Mouse (Mus musculus): ENCODE measurements around the gene Lrcol1. TPM values are rescaled to one million over a fixed set of nuclear protein-coding genes. Genes with fewer than 3 reads are reported as not detected.
A peak's percentile ranks its signal among the peaks of the same experiment; 100 is the strongest.

Lrcol1 gene
- total RNA-seq, 2 experiments from 2014 or later, result not detected

- DNase-seq, result no peak
- intact Hi-C loops (cut with DNase I), result loop anchor here (2.0 kb wide), 1 partner anchor 44 kb away; no protein-coding TSS in a partner anchor
Observed at GRCm38 (mm10) chr5:110384491-110384890, 40.0 kb downstream of the Lrcol1 start.

- DNase-seq, result no peak
- intact Hi-C loops (cut with DNase I), result loop anchor here (2.0 kb wide), 1 partner anchor 44 kb away; no protein-coding TSS in a partner anchor
Observed at GRCm38 (mm10) chr5:110385263-110385662, 40.7 kb downstream of the Lrcol1 start.

GRCm38 (mm10) chr5:110386371-110387330 is 42.1 kb downstream of the Lrcol1 start:
- peak; percentile 29 to 49 for DNase-seq
- intact Hi-C loops (cut with DNase I), result no loop called here

- no peak for DNase-seq
- intact Hi-C loops (cut with DNase I), result no loop called here
Observed at GRCm38 (mm10) chr5:110387332-110387731, 42.8 kb downstream of the Lrcol1 start.

GRCm38 (mm10) chr5:110390631-110391030 is 46.1 kb downstream of the Lrcol1 start:
- no peak for DNase-seq
- intact Hi-C loops (cut with DNase I), result no loop called here

GRCm38 (mm10) chr5:110392727-110393126 is 48.2 kb downstream of the Lrcol1 start:
- intact Hi-C loops (cut with DNase I), result no loop called here
- DNase-seq, result no peak

GRCm38 (mm10) chr5:110395006-110395661 is 50.6 kb downstream of the Lrcol1 start:
- no peak for DNase-seq
- intact Hi-C loops (cut with DNase I), result no loop called here

GRCm38 (mm10) chr5:110401101-110401500 is 56.6 kb downstream of the Lrcol1 start:
- intact Hi-C loops (cut with DNase I), result no loop called here
- DNase-seq, result no peak

GRCm38 (mm10) chr5:110402557-110402956 is 58.0 kb downstream of the Lrcol1 start:
- intact Hi-C loops (cut with DNase I), result no loop called here
- no peak for DNase-seq

GRCm38 (mm10) chr5:110403931-110404330 is 59.4 kb downstream of the Lrcol1 start:
- intact Hi-C loops (cut with DNase I), result no loop called here
- DNase-seq, result no peak

Other genes starting within 250 kb of the Lrcol1 start
- not detected for gene Plcxd1, start 244.8 kb upstream of the Lrcol1 start, total RNA-seq (2021)
- gene Gtpbp6, start 236.5 kb upstream of the Lrcol1 start, total RNA-seq (2021), result 10 to 100 TPM; 13.6 to 14.3 TPM
- gene Zfp605, start 234.6 kb upstream of the Lrcol1 start, total RNA-seq (2021), result 1 to 10 TPM; 3.0 to 3.2 TPM
- gene Chfr, start 208.9 kb upstream of the Lrcol1 start, total RNA-seq (2021), result 10 to 100 TPM; 12.3 to 14.1 TPM
- gene Golga3, start 168.0 kb upstream of the Lrcol1 start, total RNA-seq (2021), result 10 to 100 TPM; 36.4 to 39.9 TPM
- gene Ankle2, start 113.7 kb upstream of the Lrcol1 start, total RNA-seq (2021), result 10 to 100 TPM; 22.3 to 24.8 TPM
- 10 to 100 TPM; 23.1 to 27.3 TPM for gene Pgam5, start 74.8 kb upstream of the Lrcol1 start, total RNA-seq (2021)
- 10 to 100 TPM; 31.8 to 48.6 TPM for gene Pxmp2, start 58.5 kb upstream of the Lrcol1 start, total RNA-seq (2021)
- 1 to 10 TPM in 1 of 2 experiments, under 1 TPM in 1; 0.84 to 2.7 TPM for gene Pole, start 58.4 kb upstream of the Lrcol1 start, total RNA-seq (2021)
- gene P2rx2, start 1.5 kb upstream of the Lrcol1 start, total RNA-seq (2021), result not detected
- 10 to 100 TPM; 30.4 to 32.9 TPM for gene Fbrsl1, start 103.8 kb downstream of the Lrcol1 start, total RNA-seq (2021)
- gene Galnt9, start 199.6 kb downstream of the Lrcol1 start, total RNA-seq (2021), result not detected

Measured in gastrocnemius, postnatal 36 days (tissue).